Mouse (Mus musculus) mature B cell (primary cell): ENCODE measurements around the gene Cpox.

Experiments
- in situ Hi-C: fragments of 300-500 bp; cut with MboI; formaldehyde crosslinking; loops from 2 replicates; pipeline ENCODE4 v1.14.3; 2019

Cpox gene

GRCm38 (mm10) chr16:58700174-58700573 is 30.1 kb downstream of the Cpox start:
- in situ Hi-C loops, result no loop called here

- in situ Hi-C loops, result no loop called here
Observed at GRCm38 (mm10) chr16:58700816-58701424, 30.8 kb downstream of the Cpox start.

GRCm38 (mm10) chr16:58701779-58702178 is 31.7 kb downstream of the Cpox start:
- in situ Hi-C loops, result no loop called here

- in situ Hi-C loops, result no loop called here
Observed at GRCm38 (mm10) chr16:58702329-58702932, 32.3 kb downstream of the Cpox start.

GRCm38 (mm10) chr16:58703382-58704124 is 33.5 kb downstream of the Cpox start:
- in situ Hi-C loops, result no loop called here

GRCm38 (mm10) chr16:58704999-58705398 is 34.9 kb downstream of the Cpox start:
- in situ Hi-C loops, result no loop called here

GRCm38 (mm10) chr16:58707276-58707905 is 37.3 kb downstream of the Cpox start:
- in situ Hi-C loops, result no loop called here

GRCm38 (mm10) chr16:58708601-58709475 is 38.7 kb downstream of the Cpox start:
- in situ Hi-C loops, result no loop called here

GRCm38 (mm10) chr16:58709536-58709935 is 39.4 kb downstream of the Cpox start:
- in situ Hi-C loops, result no loop called here

- in situ Hi-C loops, result no loop called here
Observed at GRCm38 (mm10) chr16:58712221-58712620, 42.1 kb downstream of the Cpox start.

- in situ Hi-C loops, result no loop called here
Observed at GRCm38 (mm10) chr16:58713128-58713527, 43.0 kb downstream of the Cpox start.

GRCm38 (mm10) chr16:58715018-58715417 is 44.9 kb downstream of the Cpox start:
- in situ Hi-C loops, result no loop called here

- in situ Hi-C loops, result no loop called here
Observed at GRCm38 (mm10) chr16:58718666-58719120, 48.6 kb downstream of the Cpox start, which contains the start of gene Gpr15. Gpr15 (minus strand) TSS chr16:58719070.

GRCm38 (mm10) chr16:58722292-58722691 is 52.2 kb downstream of the Cpox start:
- in situ Hi-C loops, result no loop called here

- in situ Hi-C loops, result no loop called here
Observed at GRCm38 (mm10) chr16:58726680-58727476, 56.8 kb downstream of the Cpox start.

- in situ Hi-C loops, result no loop called here
Observed at GRCm38 (mm10) chr16:58727477-58728131, 57.5 kb downstream of the Cpox start, which contains the start of gene Cldnd1. Cldnd1 (plus strand) TSS chr16:58727910.

GRCm38 (mm10) chr16:58728176-58728671 is 58.1 kb downstream of the Cpox start:
- in situ Hi-C loops, result no loop called here

- in situ Hi-C loops, result no loop called here
Observed at GRCm38 (mm10) chr16:58738205-58738604, 68.1 kb downstream of the Cpox start.

GRCm38 (mm10) chr16:58738800-58739199 is 68.7 kb downstream of the Cpox start:
- in situ Hi-C loops, result no loop called here

- in situ Hi-C loops, result no loop called here
Observed at GRCm38 (mm10) chr16:58740751-58741150, 70.7 kb downstream of the Cpox start.
